In genomic region chr13:59002943-59003806, GRCm38 (mm10) we compare ENCODE assay signal across 14 mouse cellular contexts.
DNase-seq lines count a peak whose midpoint lies in the region; ATAC-seq and TF ChIP-seq lines count a peak whose summit lies in the region.
"Had no signal": no experiment of that assay in that cellular context is flagged by ENCODE, and none has a peak within 500 bp of the region (broad histone marks: within the 10 kb centered on the region; RNA-seq: fewer than 3 reads in every experiment).

No protein-coding gene starts in this region.

- H3K4me3 ChIP-seq in heart, embryonic 11.5 days (ENCODE audit: low read depth, low read length), result no peak overlapping the region
- H3K4me3 ChIP-seq in liver, adult 2 months (ENCODE audit: insufficient read depth, low read depth, low read length), result no peak overlapping the region
- no peak overlapping the region for H3K4me3 ChIP-seq in liver, embryonic 12.5 days
- no peak overlapping the region for H3K4me3 ChIP-seq in hindbrain, postnatal 0 days (ENCODE audit: low read length)
- H3K4me3 ChIP-seq: embryonic facial prominence, embryonic 15.5 days had no signal

- H3K4me2 ChIP-seq in heart, embryonic 11.5 days, result no peak overlapping the region
- H3K4me2 ChIP-seq in liver, embryonic 12.5 days, result no peak overlapping the region
- no peak overlapping the region for H3K4me2 ChIP-seq in hindbrain, postnatal 0 days (ENCODE audit: low read depth, low read length)
- H3K4me2 ChIP-seq: embryonic facial prominence, embryonic 15.5 days had no signal

- no peak overlapping the region for H3K27ac ChIP-seq in heart, embryonic 11.5 days (ENCODE audit: low read depth, low read length)
- peak overlapping the region; percentile 39; the same call in 1 of the 2 replicates for H3K27ac ChIP-seq in liver, adult 2 months (replicated peaks; ENCODE audit: insufficient read depth, low read depth, low read length)
- no peak overlapping the region for H3K27ac ChIP-seq in liver, embryonic 12.5 days
- H3K27ac ChIP-seq in hindbrain, postnatal 0 days, result no peak overlapping the region; the same call in 1 of the 2 replicates
- H3K27ac ChIP-seq: embryonic facial prominence, embryonic 15.5 days had no signal

- H3K36me3 ChIP-seq in heart, embryonic 11.5 days (ENCODE audit: control insufficient read depth, insufficient read depth, low read length), result no peaks in the 10 kb centered on the region
- H3K36me3 ChIP-seq in liver, adult 2 months (ENCODE audit: control insufficient read depth, insufficient read depth, low read length), result no peaks in the 10 kb centered on the region
- H3K36me3 ChIP-seq in liver, embryonic 12.5 days, result no peaks in the 10 kb centered on the region
- no peaks in the 10 kb centered on the region for H3K36me3 ChIP-seq in hindbrain, postnatal 0 days (ENCODE audit: insufficient read depth, low read length)
- H3K36me3 ChIP-seq: embryonic facial prominence, embryonic 15.5 days had no signal

- H3K9me3 ChIP-seq in heart, embryonic 11.5 days (replicated peaks; ENCODE audit: control insufficient read depth, low read length), result no peaks in the 10 kb centered on the region
- H3K9me3 ChIP-seq in liver, embryonic 12.5 days (replicated peaks), result no peaks in the 10 kb centered on the region
- no peaks in the 10 kb centered on the region for H3K9me3 ChIP-seq in hindbrain, postnatal 0 days (ENCODE audit: low read length)
- H3K9me3 ChIP-seq: embryonic facial prominence, embryonic 15.5 days had no signal

- no peak overlapping the region for H3K9ac ChIP-seq in heart, embryonic 11.5 days (ENCODE audit: low read depth, low read length)
- H3K9ac ChIP-seq in liver, adult 2 months (ENCODE audit: low read depth, low read length), result no peak overlapping the region
- H3K9ac ChIP-seq in liver, embryonic 12.5 days, result no peak overlapping the region
- H3K9ac ChIP-seq in hindbrain, postnatal 0 days (replicated peaks; ENCODE audit: low read length), result no peak overlapping the region
- H3K9ac ChIP-seq: embryonic facial prominence, embryonic 15.5 days had no signal

- no peak for ATAC-seq in heart, embryonic 11.5 days (replicated peaks; ENCODE audit: insufficient number of reproducible peaks, low FRiP score, low TSS enrichment)
- no peak for ATAC-seq in liver, embryonic 12.5 days
- ATAC-seq in hindbrain, postnatal 0 days, result no peak
- ATAC-seq: Patski had no signal

- H3K27me3 ChIP-seq in heart, embryonic 11.5 days (ENCODE audit: control insufficient read depth, insufficient read depth, low read length), result no peaks in the 10 kb centered on the region
- H3K27me3 ChIP-seq in liver, adult 2 months (ENCODE audit: control insufficient read depth, insufficient read depth, low read length), result no peaks in the 10 kb centered on the region
- H3K27me3 ChIP-seq in liver, embryonic 12.5 days (replicated peaks), result no peaks in the 10 kb centered on the region
- H3K27me3 ChIP-seq in hindbrain, postnatal 0 days (ENCODE audit: insufficient read depth, low read length), result no peaks in the 10 kb centered on the region
- H3K27me3 ChIP-seq: embryonic facial prominence, embryonic 15.5 days; Patski had no signal

- no peak for TF ChIP-seq CTCF in liver, adult 2 months (IDR thresholded peaks at IDR 0.05; ENCODE audit: low read depth, low read length)
- TF ChIP-seq CTCF in brain, embryonic 14.5 days (IDR thresholded peaks at IDR 0.05; ENCODE audit: borderline replicate concordance, extremely low read depth, insufficient read depth, insufficient read length), result no peak
- peak; percentile 12; the same call in 1 of the 2 replicates for TF ChIP-seq CTCF in hindbrain, postnatal 0 days (IDR thresholded peaks at IDR 0.05; ENCODE audit: low read depth)

- DNase-seq in heart, adult 18-20 months, result peak; percentile 10 to 13
- DNase-seq in liver, adult 2 months (ENCODE audit: extremely low read depth, low read depth, low spot score), result peak; percentile 79
- peak; percentile 47 for DNase-seq in brain, embryonic 14.5 days (ENCODE audit: low read depth)
- no peak for DNase-seq in hindbrain, postnatal 0 days (ENCODE audit: low spot score)
- no peak for DNase-seq in cerebellum, postnatal 36 days
- DNase-seq: B cell, adult 2 months; cerebellum, adult 18-20 months; liver; right cerebral cortex, postnatal 4 days; thymus, postnatal 4 days had no signal

- 75% methylated on average over 12 of the region's 12 CpGs for WGBS in heart, embryonic 11.5 days (ENCODE audit: insufficient replicate concordance)
- WGBS in liver, adult 2 months, result 26% methylated on average over 12 of the region's 12 CpGs
- WGBS in liver, embryonic 12.5 days (ENCODE audit: insufficient replicate concordance), result 66% methylated on average over 12 of the region's 12 CpGs
- WGBS in hindbrain, postnatal 0 days, result 63% methylated on average over 12 of the region's 12 CpGs

- no peaks in the 10 kb centered on the region for H3K79me2 ChIP-seq in liver, adult 2 months (ENCODE audit: control insufficient read depth, insufficient read depth, low read length)

- no peak for TF ChIP-seq POLR2A in liver, adult 2 months (IDR thresholded peaks at IDR 0.05; ENCODE audit: extremely low read depth, insufficient read depth, low read length)
- TF ChIP-seq POLR2A in brain, embryonic 14.5 days (IDR thresholded peaks at IDR 0.05; ENCODE audit: borderline replicate concordance, extremely low read depth, insufficient read depth, insufficient read length, poor library complexity, severe bottlenecking), result no peak

- no peaks in the 10 kb centered on the region for H3K4me1 ChIP-seq in heart, embryonic 11.5 days (ENCODE audit: control insufficient read depth, insufficient read depth, low read length)
- peaks cover 26% of the 10 kb centered on the region for H3K4me1 ChIP-seq in liver, adult 2 months (ENCODE audit: control insufficient read depth, insufficient read depth, low read length)
- no peaks in the 10 kb centered on the region for H3K4me1 ChIP-seq in liver, embryonic 12.5 days
- no peaks in the 10 kb centered on the region; the same call in 1 of the 2 replicates for H3K4me1 ChIP-seq in hindbrain, postnatal 0 days (ENCODE audit: insufficient read depth, low read length)

Comparison
In these comparisons a context has a peak if more than half of its experiments do, and no peak if none do; other contexts are left out.
1. DNase-seq: peak in heart, adult 18-20 months (2 of 2), liver, adult 2 months (single experiment) and brain, embryonic 14.5 days (single experiment); none in hindbrain, postnatal 0 days (single experiment) and cerebellum, postnatal 36 days (0 of 2).